Mouse (Mus musculus): ENCODE data around the gene Slc7a7.

Slc7a7 gene

DNA sequence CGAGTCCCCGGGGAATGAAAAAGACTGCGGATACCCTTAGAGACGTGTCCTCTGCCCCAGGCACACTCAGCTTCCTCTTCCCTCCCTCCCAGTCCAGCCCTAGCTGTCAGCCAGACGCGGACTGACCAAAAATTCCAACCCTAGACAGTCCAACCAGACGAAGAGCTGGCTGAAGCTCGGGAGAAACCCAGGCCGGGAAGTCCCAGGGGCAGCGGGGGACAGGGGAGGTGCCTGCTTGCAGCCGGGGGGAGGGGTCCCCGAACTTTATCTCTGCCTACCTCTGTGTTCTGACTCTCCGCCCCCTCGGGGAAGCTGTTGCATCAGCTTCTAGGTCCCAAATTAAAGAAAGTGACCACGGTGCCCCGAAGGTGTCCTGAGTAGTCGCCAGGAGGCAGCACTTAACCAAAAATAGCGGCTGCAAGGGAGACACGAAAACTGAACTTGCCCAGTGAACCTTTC, at the start of gene Slc7a7:
Slc7a7 (minus strand) TSS at position 158 of the 459 bp plus-strand sequence.
- no peak for DNase-seq (ENCODE audit: extremely low read depth, insufficient read length, low spot score)

DNA sequence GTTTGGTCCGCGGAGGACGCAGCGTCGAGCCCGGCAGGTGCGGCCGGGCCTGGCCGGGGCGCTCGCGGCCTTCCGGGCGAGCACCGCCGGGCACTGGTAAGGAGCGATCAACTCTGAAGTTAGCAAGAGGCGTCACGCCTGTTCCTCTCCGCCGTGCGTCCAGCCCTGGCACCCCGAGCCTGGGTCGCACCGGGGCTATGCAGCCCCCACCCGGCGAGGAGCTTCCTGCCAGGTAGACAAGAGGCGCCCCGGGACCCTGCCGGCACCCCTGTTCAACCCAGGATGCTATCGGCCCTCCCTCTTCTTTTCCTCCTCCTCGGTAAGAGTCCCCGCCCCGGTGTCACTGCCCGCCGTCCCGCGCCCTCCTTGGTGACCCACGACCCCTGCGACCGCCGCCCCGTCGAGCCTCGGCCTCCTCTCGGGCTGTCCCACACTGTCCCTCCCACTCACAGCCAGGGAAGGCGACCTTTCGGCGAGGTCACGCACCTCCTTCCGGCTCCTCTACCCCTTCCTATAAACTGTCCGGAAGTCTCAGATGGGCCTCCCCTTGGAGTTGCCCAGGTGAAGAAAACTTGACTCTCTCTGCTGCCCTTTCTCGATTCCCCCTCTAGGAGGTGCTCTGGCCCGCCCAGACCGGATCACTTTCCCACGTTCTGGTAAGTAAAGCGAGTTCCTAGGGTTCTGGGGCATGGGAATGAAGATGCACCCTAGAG, 46.9 kb upstream of the Slc7a7 start:
- DNase-seq (ENCODE audit: extremely low read depth, insufficient read length, low spot score): peak; percentile 83

DNA sequence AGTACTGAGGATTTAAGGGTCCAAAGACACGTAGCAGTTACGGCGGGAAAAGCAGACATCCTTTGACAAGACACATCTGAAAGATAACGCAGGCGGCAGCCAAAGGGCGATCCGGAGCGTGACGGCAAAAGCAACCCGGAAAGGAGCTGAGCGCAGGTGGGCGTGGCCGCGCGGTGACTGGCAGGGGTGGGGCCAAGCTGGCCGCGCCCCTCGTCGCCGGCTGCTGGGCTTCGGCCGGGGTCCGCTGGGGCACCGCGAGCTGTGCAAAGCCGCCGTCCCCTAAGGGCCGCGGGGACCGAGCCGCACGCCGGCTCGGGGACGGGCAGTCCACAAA, 46.3 kb upstream of the Slc7a7 start, which contains the start of gene Lrp10:
Lrp10 (plus strand) TSS at position 179 of the 334 bp plus-strand sequence.
- peak; percentile 86 for DNase-seq (ENCODE audit: extremely low read depth, insufficient read length, low spot score)

DNA sequence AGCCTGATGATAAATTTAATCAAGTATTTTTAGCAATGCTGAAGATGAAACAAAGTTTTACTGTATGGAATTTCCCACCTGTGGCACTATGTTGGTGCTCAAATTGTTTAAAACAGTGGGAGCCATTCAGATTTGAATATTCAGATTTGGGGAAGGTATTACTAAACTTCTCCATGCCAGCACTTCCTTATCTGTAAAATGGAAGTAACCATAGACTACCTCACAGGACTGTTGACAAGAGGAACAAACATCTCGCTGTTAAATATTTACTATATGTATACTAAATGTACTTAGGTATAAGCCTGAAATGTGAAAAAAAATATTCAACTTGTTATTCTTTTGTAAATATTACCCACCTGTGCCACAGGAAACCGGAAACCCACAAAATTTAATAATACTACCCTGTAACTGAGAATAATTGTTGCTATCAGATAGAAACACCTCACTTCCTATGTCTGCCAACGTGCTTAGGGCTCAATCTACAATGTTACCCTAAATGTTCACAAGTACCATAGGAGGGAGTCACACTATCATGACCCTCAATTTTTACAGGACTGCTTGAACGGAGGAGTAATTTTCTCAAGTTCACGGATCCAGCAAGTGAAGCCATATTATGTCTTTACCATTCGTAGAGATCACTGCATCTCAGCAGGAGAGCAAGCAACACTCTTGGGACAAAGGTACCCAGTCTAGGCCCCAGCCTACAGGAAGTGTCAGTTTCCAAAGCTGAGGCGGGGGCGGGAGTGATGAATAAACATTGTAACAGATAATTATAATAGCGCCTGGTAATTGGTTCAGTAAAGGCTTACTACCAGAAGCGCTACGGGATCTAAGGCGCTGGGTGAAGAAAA, 45.8 kb upstream of the Slc7a7 start:
- no peak for DNase-seq (ENCODE audit: extremely low read depth, insufficient read length, low spot score)

DNA sequence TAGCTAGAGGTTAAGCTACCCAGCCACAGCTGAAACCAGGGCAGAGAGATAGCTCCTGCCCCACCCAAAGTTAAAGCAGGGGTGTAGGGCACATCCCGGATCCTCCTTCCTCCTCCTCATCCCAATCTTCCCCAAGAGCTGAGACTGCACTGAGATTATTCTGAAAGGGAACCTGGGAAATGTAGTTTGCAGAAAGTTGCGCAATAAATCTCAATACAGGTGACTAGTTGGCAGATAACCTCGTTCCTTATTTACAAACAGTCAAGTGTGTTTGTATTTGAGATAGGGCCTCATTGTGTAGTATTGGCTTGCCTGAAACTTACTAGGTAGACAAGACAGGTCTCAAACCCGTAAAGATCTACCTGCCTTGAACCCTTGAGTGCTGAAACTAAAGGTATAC, 44.6 kb upstream of the Slc7a7 start:
- no peak for DNase-seq (ENCODE audit: extremely low read depth, insufficient read length, low spot score)

DNA sequence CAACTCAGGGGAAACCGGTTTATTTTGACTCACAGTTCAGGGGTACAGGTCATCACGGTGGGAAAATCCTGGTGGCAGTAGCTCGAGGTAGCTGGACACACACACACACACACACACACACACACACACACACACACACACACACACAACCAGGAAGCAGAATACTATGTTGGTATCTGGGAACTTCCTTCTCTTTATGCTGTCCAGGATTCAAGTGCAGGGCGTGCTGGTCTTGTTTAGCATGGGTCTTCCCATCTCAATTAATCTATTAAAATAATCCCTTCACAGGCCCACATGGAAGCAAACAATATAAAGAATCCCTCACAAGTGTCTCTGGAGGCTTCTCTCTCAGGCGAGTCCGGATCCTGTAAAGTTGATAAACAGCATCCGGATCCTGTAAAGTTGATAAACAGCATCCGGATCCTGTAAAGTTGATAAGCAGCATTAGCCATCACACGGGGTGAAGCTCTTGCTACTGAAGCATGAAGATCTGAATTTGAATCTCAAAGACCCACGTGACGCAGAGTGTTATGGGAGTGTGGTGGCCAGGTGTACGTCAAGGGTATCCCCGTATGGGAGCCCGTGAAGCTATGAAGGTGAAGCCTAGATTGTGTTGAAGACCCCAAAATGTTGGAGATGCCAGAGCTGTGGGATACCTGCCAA, 40.5 kb upstream of the Slc7a7 start:
- DNase-seq (ENCODE audit: extremely low read depth, insufficient read length, low spot score): no peak

DNA sequence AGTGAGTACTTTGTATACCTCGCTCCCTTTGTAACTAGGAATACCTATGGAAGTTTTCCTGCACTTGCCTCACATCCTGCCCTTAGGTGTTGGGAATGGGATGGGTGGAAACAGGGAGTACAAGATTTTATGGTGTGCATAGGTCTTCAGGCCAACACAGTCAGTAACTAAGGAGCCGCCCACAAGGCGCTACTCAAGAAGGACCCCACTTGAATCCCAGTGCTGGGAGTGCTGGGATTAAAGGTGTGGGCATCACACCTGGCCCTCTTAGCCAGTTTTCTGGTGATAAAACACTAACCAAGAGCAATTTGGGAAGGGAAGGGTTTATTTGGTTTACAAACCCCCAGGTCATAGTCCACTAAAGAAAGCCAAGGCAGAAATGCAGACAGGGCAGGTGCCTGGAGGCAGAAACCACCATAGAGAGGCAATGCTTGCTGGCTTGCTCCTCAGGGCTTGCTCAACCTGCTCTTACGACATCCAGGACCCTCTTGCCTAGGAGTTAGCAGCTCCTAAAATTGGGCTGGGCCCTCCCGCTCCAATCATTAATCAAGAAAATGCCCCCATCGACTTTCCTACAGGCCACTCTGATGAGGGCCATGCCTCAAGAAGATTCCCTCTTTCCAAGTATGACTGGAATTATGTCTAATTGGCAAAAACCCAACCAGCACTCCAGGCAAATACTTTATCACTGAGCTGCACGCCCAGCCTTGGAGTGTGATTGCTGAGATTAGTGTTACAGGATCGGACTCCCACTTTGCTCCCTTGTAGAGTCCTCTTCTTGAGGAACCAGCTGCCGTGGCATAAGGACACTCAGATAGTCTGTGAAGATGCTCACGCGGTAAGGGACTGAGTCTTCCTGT, 37.3 kb upstream of the Slc7a7 start:
- DNase-seq (ENCODE audit: extremely low read depth, insufficient read length, low spot score): no peak

DNA sequence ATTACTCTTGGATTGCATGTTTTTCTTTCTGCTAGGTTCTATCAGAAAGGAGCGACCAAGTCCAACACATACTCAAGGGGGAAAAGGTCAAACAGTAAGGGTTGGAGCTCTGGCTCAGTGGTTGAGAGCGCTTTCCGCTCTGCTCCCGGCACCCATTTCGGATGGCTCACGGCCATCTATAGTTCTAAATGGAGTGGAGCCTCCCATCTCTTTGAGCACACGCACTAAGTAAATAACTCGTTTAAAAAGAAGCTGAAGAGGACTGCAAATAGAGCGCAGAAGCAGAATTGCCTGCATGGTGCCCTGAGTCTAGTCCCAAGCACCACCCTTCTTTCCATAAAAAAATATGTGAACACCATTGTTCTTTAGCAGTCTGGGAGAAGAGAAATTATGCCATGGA, 36.0 kb upstream of the Slc7a7 start:
- DNase-seq (ENCODE audit: extremely low read depth, insufficient read length, low spot score): no peak

DNA sequence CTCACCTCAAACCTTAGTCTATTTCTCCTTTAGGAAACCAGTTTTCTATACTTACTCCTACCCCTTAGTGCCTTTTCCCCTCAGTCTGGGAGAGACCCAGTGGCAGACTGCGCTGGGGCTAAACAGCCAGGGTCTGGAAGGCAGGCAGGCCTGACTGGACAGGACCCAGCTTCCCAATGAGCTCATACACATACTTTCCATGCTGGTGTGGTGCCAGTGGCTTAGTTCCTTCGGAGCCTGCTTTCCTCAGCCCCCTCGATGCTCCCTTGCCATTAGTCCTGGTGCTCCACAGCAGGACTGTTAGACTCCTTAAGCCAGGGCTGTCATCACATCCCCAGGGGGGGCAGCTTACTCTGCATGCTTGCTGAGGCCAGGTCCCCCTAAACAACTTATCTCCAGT, 27.9 kb upstream of the Slc7a7 start:
- DNase-seq (ENCODE audit: extremely low read depth, insufficient read length, low spot score): no peak

DNA sequence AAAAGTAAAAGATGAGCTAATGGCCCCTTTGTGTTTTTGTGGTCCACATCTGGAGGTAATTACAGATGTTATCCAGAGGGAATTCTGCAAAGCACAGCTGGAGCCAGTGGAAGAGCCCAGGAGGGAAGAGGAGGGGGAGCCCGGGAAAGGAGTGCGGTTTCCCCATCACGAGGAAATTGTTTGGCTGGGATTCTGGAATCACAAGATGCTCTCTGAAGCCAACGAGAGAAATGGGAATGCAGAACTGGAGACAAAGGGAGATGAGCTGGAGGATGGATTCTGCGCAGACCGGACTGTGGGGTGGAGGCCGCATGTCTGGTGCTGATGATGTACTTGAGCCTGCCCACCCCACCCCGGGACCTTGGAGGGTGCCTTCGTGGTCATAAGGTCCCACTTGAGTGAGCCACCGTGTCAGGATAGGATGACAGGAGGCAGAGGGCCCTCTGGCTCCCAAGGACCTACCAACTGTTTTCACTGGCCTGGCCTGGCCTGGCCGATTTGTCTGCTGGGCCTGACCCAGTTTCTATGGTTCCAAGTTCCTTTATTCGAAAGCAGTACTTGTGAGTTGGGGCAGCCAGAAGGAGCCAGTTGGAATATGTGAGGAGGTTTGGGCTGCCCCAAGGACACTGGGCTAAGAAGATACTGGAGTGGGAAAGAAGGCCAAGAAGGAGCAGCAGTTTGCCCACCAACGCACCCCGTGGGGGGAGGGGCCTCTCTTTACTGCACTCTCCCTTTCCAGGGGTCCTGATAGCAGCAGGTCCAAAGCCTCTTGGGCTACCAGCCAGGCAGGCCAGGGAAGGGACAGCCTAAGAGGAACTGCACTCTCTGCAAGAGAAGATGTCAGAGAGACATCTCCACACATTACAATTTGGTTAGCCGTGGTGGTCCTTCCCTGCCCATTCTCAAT, 26.4 kb upstream of the Slc7a7 start:
- peak; percentile 83 for DNase-seq (ENCODE audit: extremely low read depth, insufficient read length, low spot score)

DNA sequence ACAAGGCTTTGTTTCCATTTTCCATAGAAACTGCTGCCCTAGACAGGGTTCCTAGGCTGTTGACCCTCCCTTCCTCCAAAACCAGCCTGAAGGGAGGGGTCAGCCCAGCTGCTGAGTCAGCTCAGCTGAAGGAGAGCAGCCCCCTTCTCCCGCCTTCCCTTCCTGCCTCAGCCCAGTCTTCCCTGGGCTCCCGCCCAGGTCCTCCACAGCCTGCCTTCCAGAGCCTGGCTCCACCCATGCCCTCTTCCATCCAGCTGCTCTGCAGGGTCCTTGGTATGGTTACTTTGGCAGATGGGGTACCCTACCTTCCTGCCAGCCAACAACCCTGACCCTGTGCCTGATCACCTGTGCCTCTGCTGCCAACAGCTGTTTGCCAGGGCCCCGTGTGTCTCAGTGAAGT, 25.6 kb upstream of the Slc7a7 start:
- peak; percentile 80 for DNase-seq (ENCODE audit: extremely low read depth, insufficient read length, low spot score)

DNA sequence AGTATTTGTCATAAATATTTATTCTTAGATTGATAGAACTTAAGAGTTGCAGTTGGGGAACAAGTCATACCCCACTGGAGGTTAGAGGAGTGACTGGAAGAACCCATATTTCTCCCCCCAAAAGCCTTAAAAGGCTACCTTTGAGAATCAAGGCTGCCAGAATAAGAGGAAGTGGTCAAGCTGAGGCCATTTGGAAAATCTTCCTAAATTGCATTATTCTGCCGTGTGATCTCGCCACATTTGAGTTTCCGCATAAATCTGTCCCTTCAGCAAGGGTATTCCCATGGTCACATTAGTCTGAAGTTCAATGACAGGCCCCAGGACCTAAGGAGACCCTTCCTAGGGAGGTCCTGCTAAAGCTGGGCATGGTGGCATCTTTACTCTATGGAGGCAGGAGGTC, 25.0 kb upstream of the Slc7a7 start:
- DNase-seq (ENCODE audit: extremely low read depth, insufficient read length, low spot score): no peak

DNA sequence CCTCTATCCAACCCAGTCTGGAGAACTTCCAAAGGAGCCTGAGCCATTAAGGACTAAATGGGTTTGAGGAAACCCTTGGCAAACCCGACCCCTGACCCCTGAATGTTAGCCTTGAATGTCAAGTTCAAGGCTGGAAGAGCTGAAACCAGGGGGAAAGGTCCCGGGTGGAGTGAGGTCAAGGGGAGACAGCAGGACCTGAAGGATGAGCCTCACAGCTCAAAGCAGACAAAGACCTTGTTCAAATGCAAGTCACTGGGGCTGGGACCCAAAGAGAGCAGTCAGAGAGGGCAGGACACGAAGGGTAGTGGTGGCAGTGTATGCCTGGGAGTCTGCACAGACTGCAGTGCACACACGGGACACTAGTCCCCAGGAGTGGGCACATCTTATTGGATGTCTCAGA, 23.8 kb upstream of the Slc7a7 start:
- DNase-seq (ENCODE audit: extremely low read depth, insufficient read length, low spot score): no peak

DNA sequence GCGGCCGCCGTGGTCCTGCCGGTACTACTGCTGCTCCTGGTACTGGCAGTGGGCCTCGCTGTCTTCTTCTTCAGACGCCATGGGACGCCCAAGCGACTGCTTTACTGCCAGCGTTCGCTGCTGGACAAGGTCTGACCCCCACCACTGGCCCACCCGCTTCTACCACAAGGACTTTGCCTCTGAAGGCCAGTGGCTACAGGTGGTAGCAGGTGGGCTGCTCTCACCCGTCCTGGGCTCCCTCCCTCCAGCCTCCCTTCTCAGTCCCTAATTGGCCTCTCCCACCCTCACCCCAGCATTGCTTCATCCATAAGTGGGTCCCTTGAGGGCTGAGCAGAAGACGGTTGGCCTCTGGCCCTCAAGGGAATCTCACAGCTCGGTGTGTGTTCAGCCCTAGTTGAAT, 23.0 kb upstream of the Slc7a7 start:
- DNase-seq (ENCODE audit: extremely low read depth, insufficient read length, low spot score): no peak

DNA sequence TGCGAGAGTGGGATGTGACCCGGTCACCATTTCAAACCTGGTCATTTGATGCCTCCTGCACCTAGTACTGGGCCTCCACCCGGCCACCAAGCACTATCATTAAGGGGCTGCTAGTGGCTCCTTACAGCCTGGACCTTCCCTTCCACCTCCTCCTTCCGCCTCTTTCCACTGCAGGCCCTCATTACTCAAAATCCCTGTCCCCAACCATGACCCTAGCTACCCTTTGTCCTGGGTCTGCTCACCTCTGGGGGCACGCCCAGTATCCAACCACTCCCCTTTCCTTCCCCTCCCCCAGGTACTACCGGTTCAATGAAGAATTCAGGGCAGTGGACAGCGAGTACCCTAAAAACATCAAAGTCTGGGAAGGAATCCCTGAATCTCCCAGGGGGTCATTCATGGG, 22.0 kb upstream of the Slc7a7 start:
- DNase-seq (ENCODE audit: extremely low read depth, insufficient read length, low spot score): no peak

DNA sequence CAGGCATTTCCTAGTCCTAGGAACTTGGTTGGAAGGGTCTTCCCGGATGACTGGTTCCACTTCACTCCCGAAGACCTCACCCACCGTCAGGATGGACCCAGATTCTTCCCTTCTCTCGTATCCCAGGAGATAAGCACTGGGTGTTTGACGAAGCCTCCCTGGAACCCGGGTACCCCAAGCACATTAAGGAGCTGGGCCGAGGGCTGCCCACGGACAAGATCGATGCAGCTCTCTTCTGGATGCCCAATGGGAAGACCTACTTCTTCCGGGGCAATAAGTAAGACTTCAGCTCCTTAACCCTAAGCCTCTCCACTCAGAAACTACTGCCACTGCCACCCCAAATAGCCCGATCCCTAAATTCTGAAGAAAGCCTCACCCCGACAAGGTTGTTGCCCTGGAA, 21.6 kb upstream of the Slc7a7 start:
- DNase-seq (ENCODE audit: extremely low read depth, insufficient read length, low spot score): no peak

DNA sequence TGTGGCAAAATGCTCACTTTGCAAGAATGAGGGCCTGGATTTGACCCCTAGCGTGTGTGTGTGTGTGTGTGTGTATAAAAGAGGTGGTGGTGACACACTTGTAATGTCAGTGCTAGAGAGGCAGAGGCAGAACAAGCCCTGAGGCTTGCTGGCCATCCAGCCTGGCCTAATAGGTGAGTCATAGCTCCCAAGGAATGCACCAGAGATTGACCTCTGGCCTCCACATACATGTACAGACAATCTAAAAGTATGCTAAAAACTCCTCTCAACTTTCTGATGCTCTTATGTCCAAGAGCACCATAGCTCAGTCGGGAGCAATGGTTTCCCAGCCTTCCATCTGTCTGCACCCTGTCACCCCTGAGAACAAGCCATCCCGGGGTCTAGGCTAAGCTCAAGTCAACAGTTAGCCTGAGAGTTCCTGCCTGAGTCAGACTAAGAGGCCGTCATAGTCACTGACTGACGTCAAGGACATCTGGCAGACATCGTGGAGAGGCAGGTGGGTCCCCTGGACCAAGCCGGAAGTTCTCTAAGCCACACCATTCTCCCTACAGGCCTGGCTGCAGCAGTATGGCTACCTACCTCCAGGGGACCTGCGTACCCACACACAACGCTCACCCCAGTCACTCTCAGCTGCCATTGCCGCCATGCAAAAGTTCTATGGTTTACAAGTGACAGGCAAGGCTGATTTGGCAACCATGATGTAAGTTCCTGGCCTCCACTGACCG, 17.8 kb upstream of the Slc7a7 start:
- DNase-seq (ENCODE audit: extremely low read depth, insufficient read length, low spot score): peak; percentile 78

DNA sequence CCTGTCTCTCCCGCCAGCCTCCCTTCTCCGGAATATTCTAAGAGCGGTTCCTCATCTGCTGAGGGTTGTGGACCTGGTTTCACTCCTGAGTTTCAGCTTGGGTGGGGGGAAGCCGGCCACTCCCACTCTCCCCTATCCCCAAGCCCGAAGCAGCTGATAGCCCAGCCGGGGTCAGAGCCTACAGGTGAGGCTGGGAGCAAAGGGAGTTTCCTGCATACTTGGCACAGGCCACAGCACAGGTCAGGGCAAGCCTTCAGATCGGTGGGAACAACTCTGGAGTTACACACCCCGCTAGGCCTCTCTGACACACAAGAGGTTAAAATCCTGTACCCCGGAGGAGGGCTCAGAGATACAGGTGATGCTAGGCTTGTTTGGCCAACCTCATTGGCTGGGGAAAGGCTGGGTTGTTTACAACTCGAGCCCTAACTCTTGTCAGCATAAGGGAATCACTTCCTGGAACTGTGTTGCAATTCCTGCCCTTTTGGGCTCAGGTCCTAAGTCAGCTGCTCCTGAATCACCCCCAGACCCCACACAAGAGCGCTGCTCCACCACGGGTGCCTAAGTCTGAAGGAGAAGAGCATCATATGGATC, 16.5 kb upstream of the Slc7a7 start:
- no peak for DNase-seq (ENCODE audit: extremely low read depth, insufficient read length, low spot score)

Data from 3134 (cell line).